Mouse (Mus musculus): ENCODE measurements around the gene Lactb.

- TF ChIP-seq CTCF (IDR thresholded peaks at IDR 0.05; ENCODE audit: extremely low read depth, insufficient read depth, insufficient read length, insufficient replicate concordance) (peak; percentile 53; the same call in 1 of the 2 replicates), POLR2A (IDR thresholded peaks at IDR 0.05; ENCODE audit: low read depth, low read length) (no peak)
Observed at GRCm38 (mm10) chr9:66938836-66939235, 36.4 kb downstream of the Lactb start.

Measured in spleen, adult 2 months (tissue).